Mouse (Mus musculus) thymus, postnatal 14 days (tissue): Measurements from ENCODE around the gene Tshb.
A peak's percentile ranks its signal among the peaks of the same experiment; 100 is the strongest.

ENCODE experiments used
- DNase-seq: peaks from one replicate; pipeline ENCODE4 v3.0.0; 2021

Tshb gene

DNA sequence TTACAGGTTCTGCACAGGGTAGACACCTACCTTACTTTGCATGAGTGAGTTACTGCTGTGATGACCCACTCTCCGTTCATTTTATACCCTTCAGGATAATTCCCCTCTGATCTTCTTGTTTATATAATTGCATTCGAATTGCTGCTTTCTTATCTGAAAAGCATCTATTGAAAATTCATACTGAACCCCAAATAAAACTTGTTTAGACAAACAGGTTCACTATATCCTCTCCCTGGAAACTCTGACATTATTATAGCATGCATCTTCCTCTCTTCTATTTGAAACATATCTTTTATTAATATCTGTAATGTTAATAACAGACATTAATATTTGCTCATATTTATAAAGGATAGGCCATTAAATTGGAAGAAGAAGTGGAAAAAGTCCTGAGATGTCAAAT is at the start of gene Tshb:
Gene Tshb (minus strand): TSS at position 101 of the 400 bp plus-strand sequence.
- DNase-seq, result no peak

DNA sequence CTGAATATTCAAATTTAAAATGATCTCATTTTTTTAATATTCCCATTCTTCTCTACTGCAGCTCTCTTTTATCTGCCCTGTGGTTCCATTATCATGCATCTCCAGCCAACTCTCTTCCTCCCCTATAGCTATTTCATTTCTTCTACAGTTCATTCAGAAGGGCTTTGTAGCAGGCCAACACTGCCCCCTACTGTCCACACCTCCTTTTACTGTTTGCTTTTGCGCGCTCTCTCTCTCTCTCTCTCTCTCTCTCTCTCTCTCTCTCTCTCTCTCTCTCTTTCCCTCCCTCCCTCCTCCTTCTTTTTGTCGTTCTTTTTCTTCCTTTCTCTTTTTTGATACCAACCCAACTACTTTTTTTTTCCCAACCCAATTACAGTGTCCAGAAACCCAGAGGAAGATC is 21.4 kb upstream of the Tshb start:
- peak; percentile 88 for DNase-seq

GRCm38 (mm10) chr3:102787369-102787768 is 4.9 kb upstream of the Tshb start:
- DNase-seq, result peak; percentile 16

DNA sequence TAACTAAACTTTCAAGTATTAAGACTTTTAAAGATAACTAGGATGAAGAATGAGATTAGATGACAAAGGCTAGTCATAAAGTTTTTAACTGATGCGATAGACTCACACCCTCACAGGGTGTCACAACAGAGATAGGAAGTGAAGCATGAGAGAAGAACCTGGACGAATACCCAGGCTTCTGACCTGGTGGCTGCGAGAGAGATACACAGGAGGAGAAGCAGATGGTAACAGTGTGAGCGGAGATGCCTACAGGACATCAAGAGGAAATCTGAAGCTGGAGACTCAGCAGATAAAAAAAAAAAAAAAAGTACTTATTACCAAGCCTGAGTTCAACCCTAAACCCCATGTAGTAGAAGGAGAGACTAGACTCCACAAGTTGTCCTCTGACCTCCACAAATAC is 9.5 kb downstream of the Tshb start:
- no peak for DNase-seq

DNA sequence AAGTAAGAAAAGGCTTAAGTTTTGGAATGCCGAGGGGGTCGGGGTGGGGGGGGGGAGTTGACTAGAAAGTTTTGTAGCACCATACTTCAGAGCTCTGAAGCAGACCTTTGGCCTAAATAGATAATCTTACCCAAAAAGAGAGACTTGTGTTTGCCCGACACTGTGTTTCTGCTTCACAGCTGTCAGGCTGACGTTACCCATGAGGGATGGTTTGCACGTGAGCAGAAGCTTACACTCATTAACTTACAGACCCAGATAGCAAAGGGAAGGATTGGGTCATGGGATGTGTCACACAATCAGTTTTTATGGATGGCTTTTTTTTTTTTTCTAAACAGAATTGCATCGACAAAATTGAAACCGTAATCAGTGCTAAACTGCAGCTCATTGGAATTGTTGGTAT is 17.7 kb downstream of the Tshb start:
- no peak for DNase-seq

GRCm38 (mm10) chr3:102763713-102764400 is 18.7 kb downstream of the Tshb start:
- DNase-seq, result no peak

DNA sequence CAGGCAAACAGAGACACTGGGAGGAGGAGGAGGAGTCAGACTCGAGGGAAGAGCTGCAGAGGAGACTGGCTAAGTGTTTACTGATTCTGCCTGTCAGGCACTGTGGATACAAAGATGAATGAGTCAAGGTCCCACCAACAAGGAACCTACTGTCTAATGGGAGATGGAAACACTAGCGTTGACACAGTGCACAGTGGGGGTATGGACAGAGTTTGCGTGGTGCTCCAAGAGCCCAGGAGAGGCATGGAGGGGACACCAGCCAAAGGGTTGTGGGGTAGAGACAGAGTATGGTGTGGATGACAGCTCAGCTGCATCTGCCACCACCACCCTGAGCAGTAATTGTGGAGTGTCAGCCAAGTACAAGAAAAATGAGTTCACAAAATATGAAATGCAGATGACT is 20.1 kb downstream of the Tshb start:
- DNase-seq, result no peak

- DNase-seq, result no peak
These were observed 22.3 kb downstream of the Tshb start for GRCm38 (mm10) chr3:102760236-102760635.

- no peak for DNase-seq
These were observed 25.5 kb downstream of the Tshb start for GRCm38 (mm10) chr3:102757019-102757418.

DNA sequence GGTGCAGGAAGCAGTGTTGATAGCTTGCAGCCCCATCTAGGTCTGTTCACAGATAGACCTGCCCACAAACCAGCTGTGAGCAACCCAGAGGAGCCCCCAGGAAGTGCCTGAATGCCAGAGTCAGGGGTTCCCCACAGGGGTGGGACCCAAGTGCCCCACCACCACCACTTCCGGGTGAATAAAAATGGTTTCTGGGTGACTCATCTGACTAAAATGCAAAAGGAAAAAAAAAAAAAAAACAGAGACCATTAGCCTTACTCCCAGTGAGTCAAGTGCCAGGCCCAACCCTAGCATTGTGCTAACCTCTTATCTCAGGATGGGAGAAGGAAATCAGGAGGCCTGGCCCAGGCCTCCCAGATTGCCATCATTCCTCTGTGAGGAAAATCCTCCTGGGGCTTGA is 26.7 kb downstream of the Tshb start:
- peak; percentile 86 for DNase-seq

GRCm38 (mm10) chr3:102752457-102752856 is 30.1 kb downstream of the Tshb start:
- no peak for DNase-seq

DNA sequence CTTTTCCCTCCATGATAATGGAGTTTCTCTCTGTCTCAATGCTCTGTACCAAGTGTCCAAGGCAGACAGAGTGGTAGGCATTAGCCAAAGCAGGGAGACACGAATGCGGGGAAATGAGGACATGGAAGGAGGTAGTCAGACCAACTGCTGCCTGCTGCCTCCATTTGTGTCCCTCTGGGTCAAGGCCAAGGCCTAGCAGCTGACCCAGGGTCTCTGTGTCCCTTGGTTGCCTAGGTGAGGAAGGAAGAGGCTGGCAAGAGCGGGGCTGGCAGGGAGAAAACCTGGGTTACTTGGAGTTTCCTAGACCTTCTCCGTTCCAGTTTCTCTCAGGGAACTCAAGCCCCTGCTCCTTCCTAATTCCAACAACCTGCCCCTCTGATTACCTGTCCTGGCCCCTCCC is 30.5 kb downstream of the Tshb start:
- DNase-seq, result no peak

DNA sequence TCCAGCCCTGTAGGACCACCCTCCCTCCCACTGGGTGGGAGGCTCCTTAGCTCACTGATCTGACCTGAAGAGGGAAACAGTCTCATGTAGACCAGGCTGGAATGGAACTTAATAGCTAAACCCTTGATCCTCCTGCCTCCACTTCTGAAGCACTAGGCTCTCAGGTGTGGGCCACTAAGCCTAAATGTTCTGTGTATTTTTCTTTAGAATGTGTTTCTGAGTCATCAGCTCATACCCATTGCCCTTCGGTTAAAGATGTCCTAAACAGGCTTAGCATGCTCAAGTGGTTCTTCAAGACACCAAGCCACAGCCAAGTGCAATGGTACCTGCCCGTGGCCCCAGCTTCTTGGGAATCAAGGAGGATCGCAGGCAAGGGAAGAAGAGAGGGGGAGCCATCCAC is 31.0 kb downstream of the Tshb start:
- no peak for DNase-seq

GRCm38 (mm10) chr3:102751136-102751535 is 31.4 kb downstream of the Tshb start:
- no peak for DNase-seq

GRCm38 (mm10) chr3:102748686-102749085 is 33.8 kb downstream of the Tshb start:
- no peak for DNase-seq

DNA sequence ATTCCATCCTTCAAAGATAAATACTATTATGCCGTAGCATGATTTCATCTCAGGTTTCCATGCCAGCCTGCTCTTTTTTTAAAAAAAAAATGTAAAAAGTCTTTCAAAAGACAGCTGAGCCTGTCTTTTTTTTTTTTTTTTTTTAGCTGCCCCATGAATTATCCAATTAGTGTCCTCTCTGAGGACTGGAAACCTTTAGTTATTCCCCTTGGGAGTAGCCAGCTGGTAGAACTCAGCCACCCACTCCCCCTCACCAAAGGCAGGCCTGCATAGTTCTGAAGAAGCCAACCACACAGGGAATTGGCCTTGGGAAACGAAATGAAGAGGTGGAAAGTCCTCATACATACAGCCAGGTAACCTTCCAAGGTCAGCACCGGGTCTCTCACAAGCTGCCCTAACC is 34.5 kb downstream of the Tshb start:
- no peak for DNase-seq

- DNase-seq, result no peak
These were observed 36.3 kb downstream of the Tshb start for GRCm38 (mm10) chr3:102746174-102746573.

- DNase-seq, result peak; percentile 41
These were observed 37.9 kb downstream of the Tshb start for GRCm38 (mm10) chr3:102744657-102745056.

GRCm38 (mm10) chr3:102743781-102744471 is 38.6 kb downstream of the Tshb start:
- no peak for DNase-seq

DNA sequence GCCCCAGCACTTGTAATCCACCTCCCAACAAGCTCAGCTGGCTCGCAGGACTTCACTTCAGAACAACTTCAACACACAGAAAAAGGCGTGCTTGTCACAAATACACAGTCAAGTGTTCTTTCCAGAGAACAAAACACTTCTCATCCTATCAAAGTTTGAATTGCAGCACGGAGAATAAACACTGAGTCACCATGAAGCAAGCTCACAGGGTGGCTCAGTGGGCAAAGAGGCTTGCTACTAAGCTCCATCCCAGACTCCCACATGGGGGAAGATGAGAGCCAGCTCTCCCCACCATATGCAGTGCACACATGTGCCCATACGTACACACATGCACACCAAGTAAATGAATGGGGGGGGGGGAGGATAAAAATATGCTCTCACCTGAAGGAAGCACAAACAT is 39.3 kb downstream of the Tshb start:
- no peak for DNase-seq

DNA sequence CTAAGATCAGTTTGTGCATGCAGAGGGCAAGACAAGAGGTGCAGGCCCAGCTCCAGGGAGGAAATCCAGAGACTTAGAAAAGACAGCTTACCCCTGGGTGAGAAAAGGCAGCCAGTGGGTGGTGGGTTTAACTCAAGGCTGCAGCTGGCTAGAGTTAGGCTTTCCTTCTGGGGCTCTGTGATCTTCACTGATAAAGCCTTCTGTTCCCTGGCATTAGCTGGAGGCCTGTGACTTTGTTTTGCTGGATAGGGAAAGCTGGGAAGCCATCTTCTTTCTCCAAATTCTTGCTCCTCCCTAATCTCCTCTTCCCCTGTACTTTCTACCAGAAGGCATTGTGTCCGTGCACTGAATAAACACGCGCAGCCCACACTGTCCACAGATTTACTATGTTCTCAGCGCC is 39.8 kb downstream of the Tshb start:
- DNase-seq, result no peak

DNA sequence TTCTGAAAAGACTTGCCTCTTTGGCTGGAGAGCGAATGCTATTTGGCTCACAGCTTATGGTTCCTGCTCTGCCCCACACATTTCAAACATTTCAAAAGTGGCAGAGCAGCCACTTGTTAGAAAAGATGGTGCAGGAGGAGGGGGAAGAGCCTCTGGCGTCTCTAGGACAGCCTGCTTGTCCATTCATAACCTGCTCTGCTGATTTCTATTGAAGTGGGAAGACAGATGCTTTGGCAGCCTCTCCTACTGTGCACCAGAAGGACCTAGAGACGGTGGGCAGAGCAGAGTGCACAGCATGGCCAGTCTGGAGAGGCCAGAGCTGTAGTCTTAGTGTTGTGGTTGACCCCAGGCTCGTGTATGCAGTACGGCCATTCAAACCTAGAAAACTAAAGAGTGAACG is 43.6 kb downstream of the Tshb start:
- no peak for DNase-seq

- DNase-seq, result peak; percentile 47
These were observed 44.2 kb downstream of the Tshb start for GRCm38 (mm10) chr3:102738161-102738901.

GRCm38 (mm10) chr3:102737106-102737505 is 45.4 kb downstream of the Tshb start:
- no peak for DNase-seq
